Mouse (Mus musculus) ZHBTc4 (cell line): Measurements from ENCODE around the gene Dvl2.

Experiments used
- DNase-seq: peaks from one replicate; pipeline ENCODE4 v3.0.0-alpha.2; 2011; ENCODE audit warnings: low read depth, low spot score

Dvl2 gene

DNA sequence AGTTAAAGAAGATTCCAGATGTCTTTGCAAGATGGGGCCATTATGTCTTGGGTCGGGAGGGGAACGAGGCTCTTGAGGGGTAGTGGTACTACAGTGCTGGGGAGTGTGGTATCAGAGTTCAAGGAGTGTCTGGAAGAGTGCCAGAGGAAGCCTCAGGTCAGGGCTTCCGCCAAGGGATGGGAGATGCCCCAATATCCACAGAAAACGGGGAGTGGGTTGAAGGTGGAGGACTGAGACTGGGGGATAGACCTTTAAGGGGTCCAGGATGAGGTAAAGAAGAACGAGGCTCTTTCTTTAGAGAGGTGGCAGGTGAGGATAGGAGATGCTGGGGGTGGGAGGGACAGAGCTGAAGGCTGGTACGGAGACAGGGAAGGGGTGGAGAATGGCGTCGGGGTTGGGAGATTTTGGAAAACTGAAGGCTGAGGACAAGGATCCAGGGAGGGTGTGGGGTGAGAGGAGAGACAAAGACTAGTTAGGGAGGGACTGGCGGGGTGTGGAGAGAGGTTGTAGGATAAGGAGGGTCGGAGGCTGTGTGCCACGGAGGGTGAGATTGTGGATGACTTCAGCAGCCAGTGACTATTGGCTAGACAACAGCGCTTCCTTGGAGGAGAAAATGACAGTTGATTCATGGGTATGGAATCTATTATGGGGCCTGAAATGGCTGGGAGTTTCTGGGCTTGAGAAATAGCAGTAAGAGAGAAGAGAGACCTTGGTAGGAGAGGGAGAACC, 28.2 kb downstream of the Dvl2 start:
- no peak for DNase-seq

DNA sequence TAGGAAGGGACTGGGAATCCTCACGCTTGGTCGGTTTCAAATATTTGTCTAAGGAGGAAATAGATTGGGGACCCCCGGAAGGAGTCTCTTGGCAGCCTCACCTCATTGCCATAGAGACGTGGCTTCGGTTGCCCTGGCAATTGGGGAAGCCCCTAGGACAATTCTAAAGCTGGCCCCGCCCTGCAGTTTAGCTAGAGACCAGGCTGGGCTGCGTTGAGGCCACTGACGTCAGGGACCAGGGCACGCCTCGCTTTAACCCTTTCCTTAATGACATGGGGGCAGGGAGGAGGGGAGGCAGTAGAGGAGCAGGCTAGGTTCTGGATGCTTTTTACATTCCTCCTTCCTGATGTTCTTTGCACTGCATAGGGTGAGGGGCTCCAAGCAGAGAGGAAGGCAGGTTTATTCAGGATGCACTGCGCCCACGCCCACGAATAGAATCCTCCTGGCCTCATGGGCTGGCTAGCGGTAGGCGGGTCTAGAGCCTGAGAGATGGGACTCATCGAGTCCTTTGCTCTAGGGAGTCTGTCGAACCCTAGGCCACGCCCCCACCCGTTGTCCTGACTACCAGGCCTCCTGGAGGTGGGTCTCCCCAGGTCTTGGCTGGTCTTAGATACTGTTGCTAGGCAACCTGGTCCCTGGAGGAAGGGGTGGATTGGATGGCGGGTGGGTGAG, 28.9 kb downstream of the Dvl2 start:
- peak; percentile 97 for DNase-seq

DNA sequence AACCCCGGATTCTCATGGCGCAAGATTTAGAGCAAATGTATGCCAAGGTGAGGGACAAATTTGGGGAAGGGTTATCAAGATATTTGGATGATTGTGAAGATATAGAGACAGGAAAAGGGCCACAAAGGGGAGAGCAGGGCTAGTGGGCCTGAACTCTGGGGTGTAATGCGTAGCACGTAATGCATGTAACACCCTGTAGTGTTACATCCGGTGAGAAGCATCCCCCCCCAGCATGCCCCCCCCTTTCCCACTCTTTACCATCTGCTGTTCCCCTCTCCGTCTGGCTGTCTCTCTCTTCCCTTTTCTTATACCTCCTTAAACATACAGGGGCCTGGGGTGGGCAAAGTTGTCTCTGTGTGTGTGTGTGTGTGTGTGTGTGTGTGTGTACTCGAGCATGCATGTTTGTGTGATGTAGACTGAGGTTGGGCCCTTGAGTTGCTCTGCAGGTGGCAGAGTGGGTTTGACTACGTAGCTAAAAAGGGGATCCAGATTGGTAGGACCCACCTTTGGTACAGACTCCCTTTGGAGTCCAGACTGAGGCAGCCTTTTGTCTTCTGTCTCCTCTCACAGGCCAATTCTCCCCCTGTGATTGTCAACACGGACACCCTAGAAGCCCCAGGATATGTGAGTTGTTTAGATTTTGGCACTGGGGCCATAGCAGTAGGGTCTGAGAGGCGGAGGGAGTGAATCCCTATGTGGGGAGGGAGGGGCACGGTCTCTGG, 29.6 kb downstream of the Dvl2 start:
- no peak for DNase-seq

DNA sequence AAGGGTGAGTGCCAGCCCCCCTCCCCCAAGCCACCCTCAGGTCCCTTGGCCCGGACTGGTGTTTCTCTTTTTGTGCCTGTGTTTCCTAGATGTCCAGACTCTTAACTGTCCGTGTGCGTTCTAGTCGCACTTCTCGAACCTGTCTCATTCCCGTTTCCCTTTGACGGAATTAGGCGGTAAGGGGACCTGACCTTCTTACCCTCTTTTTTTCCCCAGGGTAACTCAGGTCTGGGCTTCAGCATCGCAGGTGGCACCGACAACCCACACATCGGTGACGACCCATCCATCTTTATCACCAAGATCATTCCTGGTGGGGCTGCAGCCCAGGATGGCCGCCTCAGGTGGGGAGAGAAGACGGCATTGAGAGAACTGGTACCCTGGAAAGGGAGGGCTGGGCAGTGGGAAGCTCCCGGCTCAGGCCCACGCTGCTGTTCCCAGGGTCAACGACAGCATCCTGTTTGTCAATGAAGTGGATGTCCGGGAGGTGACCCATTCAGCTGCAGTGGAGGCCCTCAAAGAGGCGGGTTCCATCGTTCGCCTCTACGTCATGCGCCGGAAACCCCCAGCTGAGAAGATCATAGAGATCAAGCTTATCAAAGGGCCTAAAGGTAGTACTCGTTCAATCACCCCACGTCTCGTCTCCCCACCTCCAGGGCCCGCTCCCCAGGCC, 30.4 kb downstream of the Dvl2 start:
- DNase-seq, result no peak

DNA sequence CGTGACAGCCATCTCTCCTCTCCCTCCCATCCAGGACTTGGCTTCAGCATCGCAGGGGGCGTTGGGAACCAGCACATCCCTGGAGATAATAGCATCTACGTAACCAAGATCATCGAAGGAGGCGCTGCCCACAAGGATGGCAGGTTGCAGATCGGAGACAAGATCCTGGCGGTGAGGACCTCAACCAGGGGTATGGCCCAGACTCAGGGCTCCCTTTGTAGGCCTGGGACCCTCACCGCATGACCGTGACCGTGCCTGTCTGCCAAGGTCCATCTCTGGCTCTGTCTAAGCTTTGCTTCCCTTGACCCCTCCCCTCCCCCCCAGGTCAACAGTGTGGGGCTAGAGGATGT, 30.9 kb downstream of the Dvl2 start:
- DNase-seq, result no peak

DNA sequence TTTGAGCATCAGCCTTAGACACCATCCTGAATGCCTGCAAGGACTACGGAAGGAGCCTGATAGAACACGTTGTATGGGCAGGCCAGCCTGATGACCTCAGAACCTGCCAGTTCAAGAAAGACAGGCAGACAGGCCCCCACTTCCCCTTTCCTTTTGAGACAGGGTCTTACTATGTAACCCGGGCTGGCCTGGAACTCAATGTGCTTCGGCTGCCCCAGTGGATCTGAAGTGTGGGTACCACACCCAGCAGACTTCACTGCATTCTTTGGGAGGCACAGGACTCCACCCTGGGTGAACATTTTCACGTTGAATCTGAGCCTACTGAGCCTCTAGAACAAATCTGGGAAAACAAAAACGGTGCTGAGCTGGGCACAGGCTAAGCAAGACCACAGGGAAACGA, 37.8 kb downstream of the Dvl2 start:
- no peak for DNase-seq

DNA sequence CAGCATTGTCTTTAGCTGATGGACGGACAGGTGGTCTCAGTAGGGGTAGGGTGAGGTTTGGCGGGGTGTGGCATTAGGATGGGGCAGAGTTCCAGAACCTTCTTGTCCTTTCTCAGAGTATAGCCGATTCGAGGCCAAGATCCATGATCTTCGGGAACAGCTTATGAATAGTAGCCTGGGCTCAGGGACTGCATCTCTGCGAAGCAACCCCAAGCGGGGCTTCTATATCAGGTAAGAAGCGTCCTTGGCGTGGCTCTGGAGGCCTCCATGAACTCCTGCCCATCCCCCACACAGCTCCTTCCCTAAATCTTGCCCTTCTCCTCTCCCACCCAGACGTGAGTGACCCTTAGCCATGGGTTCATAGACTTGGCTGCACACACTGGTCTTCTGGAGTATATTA, 39.2 kb downstream of the Dvl2 start:
- DNase-seq, result no peak

DNA sequence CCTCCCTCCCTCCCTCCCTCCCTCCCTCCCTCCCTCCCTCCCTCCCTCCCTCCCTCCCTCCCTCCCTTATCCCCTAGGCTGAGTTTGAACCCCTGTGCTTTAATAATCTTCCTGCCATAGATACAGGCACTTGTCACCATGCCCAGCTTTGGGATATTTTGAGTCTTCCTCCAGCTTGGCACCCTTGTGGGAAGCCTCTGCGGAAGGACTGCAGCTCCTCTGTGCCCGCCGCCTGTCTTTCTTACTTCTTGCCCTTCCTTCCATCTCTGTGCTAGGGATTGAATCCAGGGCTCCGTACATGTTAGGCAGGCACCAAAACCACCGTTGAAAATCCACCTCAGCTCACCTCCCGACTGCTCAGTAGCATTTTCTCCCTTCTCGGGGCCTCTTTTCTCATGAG, 39.8 kb downstream of the Dvl2 start:
- DNase-seq, result no peak

DNA sequence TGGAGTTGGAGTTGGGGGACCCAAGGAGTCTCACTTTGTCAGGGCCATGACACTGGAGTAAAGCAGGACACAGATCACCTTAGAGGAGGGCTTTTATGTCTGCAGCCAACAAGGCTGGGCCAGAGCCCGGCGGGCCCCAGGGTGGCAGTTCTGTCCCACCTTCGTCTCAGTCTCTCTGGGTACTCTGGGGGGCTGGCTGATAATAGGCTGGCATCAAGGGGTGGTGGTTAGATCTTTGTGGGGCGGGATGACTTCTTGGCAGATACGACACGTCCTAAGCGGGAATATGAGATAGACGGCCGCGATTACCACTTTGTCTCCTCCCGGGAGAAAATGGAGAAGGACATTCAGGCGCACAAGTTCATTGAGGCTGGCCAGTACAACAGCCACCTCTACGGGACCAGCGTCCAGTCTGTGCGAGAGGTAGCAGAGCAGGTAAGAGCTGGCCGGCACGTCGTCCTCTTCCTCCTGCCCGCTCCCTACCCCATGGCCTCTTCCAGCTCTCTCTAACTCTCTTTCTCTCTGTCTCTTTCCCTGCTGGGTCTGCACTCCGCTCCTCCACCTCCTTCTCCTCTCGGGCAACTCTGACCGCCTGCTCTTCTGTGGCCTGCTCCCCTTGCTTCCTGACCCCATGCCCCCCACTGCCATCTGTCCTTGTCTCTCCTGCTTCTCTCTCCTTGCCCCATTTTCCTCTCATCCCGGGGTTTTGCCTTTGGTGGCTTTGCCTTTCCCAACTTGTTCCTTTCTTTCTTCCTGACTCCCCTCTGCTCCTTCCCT, 42.1 kb downstream of the Dvl2 start:
- DNase-seq, result no peak

DNA sequence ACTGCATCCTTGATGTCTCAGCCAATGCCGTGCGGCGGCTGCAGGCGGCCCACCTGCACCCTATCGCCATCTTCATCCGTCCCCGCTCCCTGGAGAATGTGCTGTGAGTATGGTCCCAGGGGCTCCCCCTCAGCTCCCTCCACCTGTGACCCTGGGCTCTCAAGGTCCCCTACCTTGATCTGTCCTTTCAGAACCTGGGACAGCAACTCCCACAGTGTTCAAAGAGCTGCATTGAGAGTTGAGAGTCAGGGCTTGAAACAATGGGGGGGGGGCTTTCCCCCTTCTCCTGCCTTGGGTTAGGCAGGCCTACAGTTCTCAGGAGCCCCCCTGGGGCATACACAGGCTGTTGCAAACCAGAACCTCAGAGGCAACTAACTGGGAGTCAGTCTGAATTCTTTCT, 43.3 kb downstream of the Dvl2 start:
- peak; percentile 50 for DNase-seq

DNA sequence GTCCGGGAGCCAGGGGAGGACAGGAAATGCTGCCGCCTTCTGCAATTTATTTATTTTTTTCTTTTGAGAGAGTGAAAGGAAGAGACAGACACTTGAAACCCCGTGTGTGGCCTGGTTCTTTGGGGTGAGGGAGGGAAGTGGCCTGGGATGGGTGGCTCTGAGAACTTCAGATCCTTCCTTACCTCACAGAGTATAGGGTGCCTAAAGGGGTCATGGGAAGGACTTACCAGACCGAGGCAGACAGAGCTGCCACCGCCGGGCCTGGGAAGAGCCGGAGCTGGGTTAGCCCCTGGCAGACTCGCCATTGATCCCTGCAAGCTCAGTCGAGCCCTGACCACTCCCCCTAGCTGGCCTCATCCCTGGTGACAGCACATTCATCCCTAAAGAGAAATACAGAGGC, 45.0 kb downstream of the Dvl2 start:
- no peak for DNase-seq

DNA sequence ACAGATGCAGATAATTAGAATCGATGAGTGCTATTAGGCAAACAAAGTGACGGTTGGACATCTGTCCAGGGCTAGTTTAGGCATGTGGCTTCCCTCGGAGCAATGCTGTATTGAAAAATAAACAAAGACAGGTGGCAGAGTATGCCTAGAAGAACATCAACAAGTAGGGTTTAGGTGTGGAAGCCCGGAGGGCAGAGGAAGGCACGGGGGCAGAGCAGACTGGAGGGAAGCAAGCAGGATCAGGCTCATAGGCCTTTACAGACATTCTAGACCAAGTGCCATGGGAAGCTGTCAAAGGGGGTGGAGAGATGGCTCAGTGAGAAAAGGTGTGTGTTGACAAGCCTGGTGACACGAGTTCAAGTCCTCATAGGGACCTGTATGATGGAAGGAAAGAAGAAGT, 49.0 kb downstream of the Dvl2 start:
- DNase-seq, result no peak

DNA sequence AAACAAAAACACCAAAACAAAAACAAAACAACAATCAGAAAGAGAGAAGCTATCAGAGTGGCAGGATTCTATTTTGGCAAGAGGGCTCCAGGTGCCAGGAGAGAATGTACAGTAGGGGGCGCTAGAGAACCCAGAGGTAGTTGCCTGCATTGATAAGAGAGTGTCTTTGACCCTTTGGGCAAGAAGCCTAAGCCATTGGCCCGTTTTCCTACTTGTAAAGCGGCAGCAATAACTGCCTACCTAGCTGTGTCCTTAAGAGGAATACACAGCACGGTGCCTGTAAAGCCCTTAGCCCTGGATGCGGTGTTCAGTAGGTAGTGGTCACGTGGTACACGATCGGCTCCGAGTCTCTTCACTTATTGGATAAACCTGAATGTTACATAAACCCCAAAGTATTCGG, 49.4 kb downstream of the Dvl2 start:
- peak; percentile 36 for DNase-seq

DNA sequence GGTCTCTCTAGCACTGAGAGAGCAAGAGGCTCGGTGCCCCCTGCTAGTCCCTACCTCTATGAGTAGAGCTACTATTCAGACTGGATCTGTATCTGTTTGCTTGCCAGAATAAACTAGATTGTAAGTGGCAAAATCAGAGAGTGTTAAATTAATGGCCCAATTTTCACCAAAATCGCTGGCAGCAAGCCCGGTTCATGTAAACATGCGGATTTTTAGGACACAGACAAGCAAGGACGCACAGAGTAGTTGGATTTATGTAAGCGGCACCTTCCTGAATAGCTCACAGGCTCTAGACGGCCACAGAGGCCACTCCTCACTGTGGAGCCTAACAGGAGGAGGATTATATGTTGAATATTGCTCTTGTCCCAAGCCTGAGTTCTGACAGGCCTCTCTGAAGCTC, 52.8 kb downstream of the Dvl2 start:
- no peak for DNase-seq

DNA sequence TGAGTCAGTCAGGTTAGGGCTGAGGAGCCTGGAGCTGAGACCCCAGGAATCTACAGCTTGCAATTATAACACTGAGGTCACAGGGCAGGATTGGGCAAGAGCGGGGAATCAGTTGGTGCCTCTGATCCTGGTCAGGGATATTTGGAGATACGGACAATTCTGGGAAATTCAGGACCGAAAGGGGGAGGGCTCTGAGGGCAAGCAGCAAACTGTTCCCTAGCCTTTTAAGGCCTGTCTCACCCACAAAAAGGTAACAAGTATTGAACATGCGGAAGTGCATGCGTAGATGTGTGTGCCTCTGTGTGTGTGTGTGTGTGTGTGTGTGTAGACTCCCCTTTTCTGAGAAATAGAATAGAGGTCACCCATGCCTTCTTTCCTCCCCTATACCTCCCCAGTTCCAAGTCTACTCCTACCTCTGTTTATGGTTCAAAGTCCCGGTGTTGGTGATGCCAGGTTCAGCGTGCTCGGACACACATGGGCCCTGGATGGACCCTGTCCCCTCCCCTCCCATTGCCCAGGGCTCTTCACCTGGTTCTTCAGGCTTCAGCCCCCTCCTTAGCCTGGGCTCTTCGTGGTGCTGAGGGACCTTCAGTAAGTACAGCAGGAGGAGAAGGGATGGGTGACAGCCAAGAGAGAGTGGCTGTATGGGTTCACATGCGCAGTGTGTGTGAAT, 53.6 kb downstream of the Dvl2 start, which contains the start of gene Asgr1:
Gene Asgr1, plus strand, starts transcription at position 188 of the 673 bp plus-strand sequence.
- DNase-seq, result no peak

DNA sequence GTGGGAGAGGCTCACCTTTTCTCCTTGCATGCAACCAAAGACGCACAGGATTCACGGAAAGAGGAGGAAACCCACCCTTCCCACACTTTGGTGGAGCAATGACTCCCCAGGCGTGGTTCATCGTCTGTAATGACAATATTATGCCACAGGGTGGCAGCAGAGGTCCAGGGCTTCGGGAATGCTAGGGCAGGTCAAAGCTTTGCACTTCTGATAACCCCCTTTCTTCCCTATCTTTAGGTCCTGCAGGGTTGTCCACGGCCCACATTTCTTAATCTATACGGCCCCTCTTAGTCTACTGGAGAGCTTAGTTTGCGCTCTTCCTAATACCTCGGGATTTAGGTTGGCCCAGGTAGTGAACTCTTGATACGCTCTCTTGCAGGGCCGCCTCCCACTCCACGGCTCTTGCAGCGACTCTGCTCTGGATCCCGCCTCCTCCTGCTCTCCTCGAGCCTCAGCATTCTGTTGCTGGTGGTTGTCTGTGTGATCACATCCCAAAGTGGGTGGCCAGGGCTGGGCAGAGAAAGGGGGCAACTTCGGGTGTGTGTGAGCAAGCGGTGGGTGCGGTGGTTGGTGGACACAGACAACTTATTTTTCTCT, 55.3 kb downstream of the Dvl2 start:
- DNase-seq, result peak; percentile 81

DNA sequence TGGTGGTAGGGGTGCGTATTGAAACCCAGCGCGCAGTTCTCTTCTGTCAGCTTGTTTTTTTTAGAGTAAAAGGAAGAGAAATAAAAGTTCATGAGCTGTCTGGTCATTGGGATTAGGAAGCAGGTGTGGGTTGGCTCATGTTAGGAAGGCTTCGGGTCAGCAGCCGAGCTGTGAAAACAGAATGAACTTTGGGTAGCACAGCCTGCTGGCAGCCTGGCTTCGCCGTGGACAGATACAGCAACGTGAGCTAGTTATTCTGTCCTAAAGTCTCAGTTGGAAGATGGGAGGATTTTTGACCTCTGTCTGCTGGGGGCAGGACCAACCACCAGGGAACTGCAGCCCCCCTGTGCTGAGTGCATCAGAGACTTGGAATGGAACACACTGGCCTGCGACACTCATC, 57.4 kb downstream of the Dvl2 start:
- no peak for DNase-seq

DNA sequence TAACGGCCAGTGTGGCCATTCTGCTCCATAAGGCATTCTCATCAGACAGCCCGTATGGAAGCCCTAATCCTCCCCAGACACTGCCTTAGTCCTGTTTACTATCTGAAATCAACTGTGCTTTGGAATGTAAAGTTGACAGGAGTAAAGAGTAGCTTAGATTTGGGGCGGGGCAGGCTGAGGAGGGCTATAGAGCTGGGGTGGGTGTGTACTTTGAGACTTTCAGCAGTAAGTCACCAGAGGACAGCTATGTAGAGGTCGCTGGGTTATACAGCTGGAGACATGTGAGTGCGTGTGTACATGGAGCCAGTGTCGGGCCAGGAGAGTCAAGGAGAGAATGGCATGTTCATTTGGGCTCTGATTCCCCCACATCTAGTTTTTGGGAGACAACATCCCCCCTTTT, 59.5 kb downstream of the Dvl2 start:
- DNase-seq, result peak; percentile 54
